Mouse (Mus musculus): ENCODE measurements around the gene Gucy1a1. TPM values are rescaled to one million over a fixed set of nuclear protein-coding genes. Genes with fewer than 3 reads are reported as not detected.
A peak's percentile ranks its signal among the peaks of the same experiment; 100 is the strongest.

Gene Gucy1a1
- total and polyA plus RNA-seq, 3 experiments, result 12.0 to 20.6 (median 17.7) TPM

DNA sequence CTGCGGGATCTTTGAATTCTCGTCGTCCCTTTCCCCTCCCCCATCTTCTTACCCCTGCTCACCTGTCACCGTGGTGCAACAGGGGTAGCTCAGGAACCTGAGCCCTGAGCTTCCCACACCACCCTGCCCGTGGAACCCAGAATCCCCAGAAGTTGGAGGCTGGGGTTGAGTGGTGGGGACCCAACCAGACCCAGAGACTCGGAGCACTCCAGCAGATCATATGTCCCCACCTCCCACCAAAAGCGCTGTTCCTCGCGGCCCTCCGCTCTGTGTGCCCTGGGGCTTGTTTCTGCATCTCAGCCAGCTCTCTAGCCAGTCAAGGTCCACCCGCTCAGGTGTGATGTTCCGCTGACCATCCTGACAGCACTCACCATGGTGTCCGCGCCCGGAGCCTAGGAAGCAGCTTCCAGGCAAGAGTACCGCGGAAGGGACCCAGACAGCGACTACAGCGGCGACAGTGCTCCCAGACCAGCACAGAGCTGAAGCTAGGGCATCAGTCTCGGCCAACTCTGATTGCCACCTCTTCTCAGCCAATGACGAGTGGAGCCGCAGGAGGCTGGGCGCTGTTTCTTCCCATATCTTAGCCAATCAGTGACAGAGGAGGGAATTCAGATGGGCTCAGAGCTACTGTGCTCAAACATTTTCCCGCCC lies 71.3 kb downstream of the Gucy1a1 start, which contains the start of gene Gucy1b1:
Gucy1b1 (minus strand) TSS at position 489 of the 651 bp plus-strand sequence.
- 3% methylated on average over 25 of the region's 25 CpGs for WGBS
- intact Hi-C loops (cut with DNase I), result loop anchor here (2.0 to 10.0 kb wide), 2 partner anchors 30 to 110 kb away; no protein-coding TSS in a partner anchor
- Histone ChIP-seq H3K79me2 (replicated peaks; ENCODE audit: control insufficient read depth, insufficient read depth, low read length) (no peaks in the 10 kb centered on the region), H3K9ac (ENCODE audit: low read depth, low read length) (peak within 1 kb of the TSS; percentile 65), H3K27me3 (ENCODE audit: control insufficient read depth, insufficient read depth, low read length) (no peaks in the 10 kb centered on the region), H3K36me3 (ENCODE audit: control insufficient read depth, insufficient read depth, low read length) (no peaks in the 10 kb centered on the region), H3K27ac (peak within 1 kb of the TSS; percentile 72), H3K4me1 (ENCODE audit: control insufficient read depth, insufficient read depth, low read length) (no peaks in the 10 kb centered on the region), H3K4me3 (peak within 1 kb of the TSS; percentile 44)
- DNase-seq, result peak; percentile 75 to 81
- TF ChIP-seq CTCF (IDR thresholded peaks at IDR 0.05), result no peak
- TF ChIP-seq POLR2A (IDR thresholded peaks at IDR 0.05; ENCODE audit: insufficient read depth, low read depth, low read length), result peak; percentile 87

DNA sequence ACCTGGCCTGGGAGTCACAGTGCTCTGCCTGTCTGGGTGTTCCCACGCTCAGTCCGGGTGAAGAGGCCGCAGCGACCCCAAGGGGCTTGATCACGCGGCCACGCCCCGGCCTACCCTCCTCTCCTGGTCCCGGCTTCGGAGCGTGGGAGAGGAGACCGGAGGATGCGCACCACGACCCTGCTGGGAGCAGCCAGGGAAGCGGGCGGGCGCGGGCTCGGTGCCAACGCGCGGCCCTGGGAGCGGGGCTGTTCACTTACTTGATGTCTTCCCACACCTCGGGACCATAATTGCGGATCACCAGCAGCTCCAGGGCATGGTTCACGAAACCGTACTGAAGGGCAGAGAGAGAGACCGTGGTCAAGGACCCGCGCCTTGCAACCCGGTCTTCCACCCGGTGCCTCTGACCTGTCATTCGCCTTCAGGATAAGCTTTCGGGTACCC lies 71.8 kb downstream of the Gucy1a1 start:
- TF ChIP-seq POLR2A (IDR thresholded peaks at IDR 0.05; ENCODE audit: insufficient read depth, low read depth, low read length) (0 out of 2 replicates have a peak, but pooled peaks have one; percentile 37), CTCF (IDR thresholded peaks at IDR 0.05) (no peak)
- no peaks in the 10 kb centered on the region for H3K79me2 ChIP-seq (replicated peaks; ENCODE audit: control insufficient read depth, insufficient read depth, low read length)
- no peaks in the 10 kb centered on the region for H3K27me3 ChIP-seq (ENCODE audit: control insufficient read depth, insufficient read depth, low read length)
- intact Hi-C loops (cut with DNase I), result loop anchor here (2.0 to 10.0 kb wide), 2 partner anchors 31 to 111 kb away; no protein-coding TSS in a partner anchor
- H3K36me3 ChIP-seq (ENCODE audit: control insufficient read depth, insufficient read depth, low read length), result no peaks in the 10 kb centered on the region
- H3K27ac ChIP-seq, result peak overlapping the region; percentile 72
- 1% methylated on average over 34 of the region's 34 CpGs for WGBS
- DNase-seq, result peak; percentile 74 to 78
- peak overlapping the region; percentile 44 for H3K4me3 ChIP-seq
- H3K4me1 ChIP-seq (ENCODE audit: control insufficient read depth, insufficient read depth, low read length), result no peaks in the 10 kb centered on the region
- peak overlapping the region; percentile 65 for H3K9ac ChIP-seq (ENCODE audit: low read depth, low read length)

DNA sequence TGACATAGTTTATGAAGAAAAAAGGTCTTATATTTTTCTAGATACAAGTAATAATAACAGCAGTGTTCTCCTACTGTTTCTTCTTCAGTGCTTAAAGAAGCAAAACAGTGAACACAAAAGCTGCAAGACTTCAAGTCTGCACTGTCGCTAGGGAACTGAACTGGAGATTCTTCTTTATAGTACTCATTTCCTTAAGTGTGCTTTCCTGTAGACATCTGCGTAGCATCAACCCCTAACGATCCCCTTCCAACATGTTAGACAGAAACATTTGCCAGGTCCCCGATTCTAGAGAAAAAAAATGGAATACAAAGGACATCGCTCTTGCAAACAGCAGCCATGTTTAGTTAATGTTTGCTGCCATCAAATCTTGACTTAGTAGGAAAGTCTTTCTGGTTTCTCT lies 77.8 kb downstream of the Gucy1a1 start:
- no peak overlapping the region for H3K27ac ChIP-seq
- no peaks in the 10 kb centered on the region for H3K4me1 ChIP-seq (ENCODE audit: control insufficient read depth, insufficient read depth, low read length)
- no peaks in the 10 kb centered on the region for H3K36me3 ChIP-seq (ENCODE audit: control insufficient read depth, insufficient read depth, low read length)
- DNase-seq, result no peak
- intact Hi-C loops (cut with DNase I), result no loop called here
- no peak overlapping the region for H3K4me3 ChIP-seq
- WGBS, result 59% methylated on average over 5 of the region's 5 CpGs
- H3K9ac ChIP-seq (ENCODE audit: low read depth, low read length), result no peak overlapping the region
- no peaks in the 10 kb centered on the region for H3K27me3 ChIP-seq (ENCODE audit: control insufficient read depth, insufficient read depth, low read length)
- no peaks in the 10 kb centered on the region for H3K79me2 ChIP-seq (replicated peaks; ENCODE audit: control insufficient read depth, insufficient read depth, low read length)
- TF ChIP-seq EP300 (IDR thresholded peaks at IDR 0.05; ENCODE audit: insufficient read depth, low read depth, low read length), result no peak
- no peak for TF ChIP-seq CTCF (IDR thresholded peaks at IDR 0.05)
- TF ChIP-seq POLR2A (IDR thresholded peaks at IDR 0.05; ENCODE audit: insufficient read depth, low read depth, low read length), result no peak

GRCm38 (mm10) chr3:82061402-82062180 lies 84.0 kb downstream of the Gucy1a1 start:
- H3K9ac ChIP-seq (ENCODE audit: low read depth, low read length), result no peak overlapping the region
- intact Hi-C loops (cut with DNase I), result no loop called here
- H3K27me3 ChIP-seq (ENCODE audit: control insufficient read depth, insufficient read depth, low read length), result no peaks in the 10 kb centered on the region
- no peaks in the 10 kb centered on the region; the same call in 1 of the 2 replicates for H3K36me3 ChIP-seq (ENCODE audit: control insufficient read depth, insufficient read depth, low read length)
- peak overlapping the region; percentile 6; the same call in 1 of the 2 replicates for H3K27ac ChIP-seq
- DNase-seq, result no peak
- 26% methylated on average over 9 of the region's 9 CpGs for WGBS
- no peaks in the 10 kb centered on the region for H3K79me2 ChIP-seq (replicated peaks; ENCODE audit: control insufficient read depth, insufficient read depth, low read length)
- no peak overlapping the region for H3K4me3 ChIP-seq
- peak; percentile 19; the same call in 1 of the 2 replicates for TF ChIP-seq CTCF (IDR thresholded peaks at IDR 0.05)
- TF ChIP-seq POLR2A (IDR thresholded peaks at IDR 0.05; ENCODE audit: insufficient read depth, low read depth, low read length), result no peak
- peaks cover 2% of the 10 kb centered on the region; the same call in 1 of the 2 replicates for H3K4me1 ChIP-seq (ENCODE audit: control insufficient read depth, insufficient read depth, low read length)

DNA sequence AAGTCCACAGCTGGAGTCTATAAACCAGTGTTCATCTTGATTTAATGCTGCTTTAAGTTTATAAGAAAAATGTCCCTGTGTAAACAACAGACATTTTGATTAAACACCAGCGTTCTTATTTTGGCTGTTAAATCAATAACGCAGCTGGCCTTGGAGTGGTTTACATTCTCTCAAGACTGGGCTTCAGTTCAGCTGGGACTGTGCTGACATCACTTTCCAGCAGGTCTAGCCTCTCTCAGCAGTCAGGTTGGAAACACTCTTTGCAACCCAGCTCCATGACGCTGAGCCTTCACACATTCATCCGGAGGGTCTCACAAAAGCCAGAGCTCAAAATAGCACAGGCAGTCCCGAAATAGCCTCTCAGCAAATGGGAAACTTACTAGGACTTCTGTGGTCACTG lies 88.4 kb downstream of the Gucy1a1 start:
- Histone ChIP-seq H3K4me1 (ENCODE audit: control insufficient read depth, insufficient read depth, low read length) (peaks cover 2% of the 10 kb centered on the region; the same call in 1 of the 2 replicates), H3K9ac (ENCODE audit: low read depth, low read length) (no peak overlapping the region), H3K4me3 (no peak overlapping the region), H3K79me2 (replicated peaks; ENCODE audit: control insufficient read depth, insufficient read depth, low read length) (no peaks in the 10 kb centered on the region), H3K36me3 (ENCODE audit: control insufficient read depth, insufficient read depth, low read length) (no peaks in the 10 kb centered on the region; the same call in 1 of the 2 replicates), H3K27ac (no peak overlapping the region), H3K27me3 (ENCODE audit: control insufficient read depth, insufficient read depth, low read length) (no peaks in the 10 kb centered on the region)
- TF ChIP-seq EP300 (IDR thresholded peaks at IDR 0.05; ENCODE audit: insufficient read depth, low read depth, low read length) (no peak), CTCF (IDR thresholded peaks at IDR 0.05) (no peak), POLR2A (IDR thresholded peaks at IDR 0.05; ENCODE audit: insufficient read depth, low read depth, low read length) (no peak)
- no peak for DNase-seq
- WGBS, result 14% methylated on average over 5 of the region's 5 CpGs
- intact Hi-C loops (cut with DNase I), result no loop called here
